Mouse (Mus musculus): ENCODE data around the gene Gne. TPM values are rescaled to one million over a fixed set of nuclear protein-coding genes. Genes with fewer than 3 reads are reported as not detected.
"Not testable (repeated sequence)": the region's sequence is repeated elsewhere in the genome, so short reads cannot be mapped to it uniquely, and the experiment has no call there.

Gne gene
- total RNA-seq, 2 experiments from 2014 or later, result 49.7 to 53.1 TPM

GRCm38 (mm10) chr4:44072873-44073441 lies 11.0 kb downstream of the Gne start:
- no peak for DNase-seq (ENCODE audit: low spot score in 2 of 2)

- DNase-seq (ENCODE audit: low spot score in 2 of 2), result peak; percentile 88 to 89
Observed at GRCm38 (mm10) chr4:44072146-44072872, 11.7 kb downstream of the Gne start.

GRCm38 (mm10) chr4:44071741-44072145 lies 12.2 kb downstream of the Gne start:
- DNase-seq (ENCODE audit: low spot score in 2 of 2), result no peak

GRCm38 (mm10) chr4:44070641-44071040 lies 13.3 kb downstream of the Gne start:
- no peak for DNase-seq (ENCODE audit: low spot score in 2 of 2)

- no peak for DNase-seq (ENCODE audit: low spot score in 2 of 2)
Observed at GRCm38 (mm10) chr4:44069411-44069810, 14.6 kb downstream of the Gne start.

GRCm38 (mm10) chr4:44068736-44069135 lies 15.2 kb downstream of the Gne start:
- DNase-seq (ENCODE audit: low spot score in 2 of 2), result no peak

GRCm38 (mm10) chr4:44066891-44067290 lies 17.1 kb downstream of the Gne start:
- DNase-seq (ENCODE audit: low spot score in 2 of 2), result no peak

- DNase-seq (ENCODE audit: low spot score in 2 of 2), result peak; percentile 84 to 96
Observed at GRCm38 (mm10) chr4:44065355-44066025, 18.5 kb downstream of the Gne start.

- no peak for DNase-seq (ENCODE audit: low spot score in 2 of 2)
Observed at GRCm38 (mm10) chr4:44062816-44063215, 21.2 kb downstream of the Gne start.

GRCm38 (mm10) chr4:44062062-44062461 lies 21.9 kb downstream of the Gne start:
- no peak for DNase-seq (ENCODE audit: low spot score in 2 of 2)

- no peak for DNase-seq (ENCODE audit: low spot score in 2 of 2)
Observed at GRCm38 (mm10) chr4:44059674-44060073, 24.3 kb downstream of the Gne start.

- no peak for DNase-seq (ENCODE audit: low spot score in 2 of 2)
Observed at GRCm38 (mm10) chr4:44049812-44050211, 34.2 kb downstream of the Gne start.

GRCm38 (mm10) chr4:44046066-44046465 lies 37.9 kb downstream of the Gne start:
- no peak for DNase-seq (ENCODE audit: low spot score in 2 of 2)

- DNase-seq (ENCODE audit: low spot score in 2 of 2), result no peak
Observed at GRCm38 (mm10) chr4:44044685-44045356, 39.2 kb downstream of the Gne start.

GRCm38 (mm10) chr4:44043182-44043581 lies 40.8 kb downstream of the Gne start:
- not testable (repeated sequence) for DNase-seq (ENCODE audit: low spot score in 2 of 2)

GRCm38 (mm10) chr4:44042429-44042828 lies 41.5 kb downstream of the Gne start:
- DNase-seq (ENCODE audit: low spot score in 2 of 2), result no peak

GRCm38 (mm10) chr4:44040802-44041201 lies 43.2 kb downstream of the Gne start:
- no peak for DNase-seq (ENCODE audit: low spot score in 2 of 2)

GRCm38 (mm10) chr4:44036455-44036854 lies 47.5 kb downstream of the Gne start:
- DNase-seq (ENCODE audit: low spot score in 2 of 2), result no peak

GRCm38 (mm10) chr4:44031521-44031920 lies 52.5 kb downstream of the Gne start:
- no peak for DNase-seq (ENCODE audit: low spot score in 2 of 2)

- peak in 1 of 2 experiments; percentile 27 for DNase-seq (ENCODE audit: low spot score in 2 of 2)
Observed at GRCm38 (mm10) chr4:44029661-44030066, 54.3 kb downstream of the Gne start.

GRCm38 (mm10) chr4:44028303-44029135 lies 55.5 kb downstream of the Gne start:
- DNase-seq (ENCODE audit: low spot score in 2 of 2), result peak; percentile 74 to 85
